Comparison of ENCODE assay signal across 13 mouse cellular contexts in the genomic region with DNA sequence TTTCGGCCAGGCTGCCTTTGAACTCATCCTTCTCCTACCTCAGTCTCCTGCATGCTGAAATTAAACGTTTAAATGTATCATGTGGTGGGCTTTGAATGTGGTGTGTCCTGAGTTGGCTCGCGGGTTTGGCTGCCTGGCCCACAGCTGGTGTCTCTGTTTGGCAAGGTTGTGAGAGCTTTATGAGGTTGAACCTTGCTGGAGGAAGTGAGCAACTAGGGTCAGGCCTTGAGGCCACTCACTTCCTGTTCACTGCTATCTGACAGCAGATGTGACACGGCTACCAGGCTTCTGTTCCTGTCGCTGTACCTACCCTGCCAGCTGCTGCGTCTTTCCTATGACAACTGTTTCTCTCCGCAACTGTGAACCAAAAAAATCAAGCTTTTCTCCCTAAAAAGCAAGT. TPM values are rescaled to one million over a fixed set of nuclear protein-coding genes. Genes with fewer than 3 reads are reported as not detected.
A peak's percentile ranks its signal among the peaks of the same experiment; 100 is the strongest.
DNase-seq lines count a peak whose midpoint lies in the region; ATAC-seq and TF ChIP-seq lines count a peak whose summit lies in the region.
"Had no signal": no experiment of that assay in that cellular context is flagged by ENCODE, and none has a peak within 500 bp of the region (broad histone marks: within the 10 kb centered on the region; RNA-seq: fewer than 3 reads in every experiment).

No protein-coding gene starts in this region.

- H3K27me3 ChIP-seq in kidney, adult 2 months (replicated peaks; ENCODE audit: control insufficient read depth, insufficient read depth, low read length) = no peaks in the 10 kb centered on the region
- H3K27me3 ChIP-seq in kidney, embryonic 16.5 days (ENCODE audit: insufficient read depth, low read length) = peaks cover 2% of the 10 kb centered on the region; the same call in 1 of the 2 replicates
- H3K27me3 ChIP-seq in hindbrain, embryonic 11.5 days (ENCODE audit: control insufficient read depth, insufficient read depth, low read length) = no peaks in the 10 kb centered on the region
- H3K27me3 ChIP-seq: midbrain, embryonic 15.5 days had no signal

- TF ChIP-seq CTCF in kidney, adult 2 months (conservative IDR thresholded peaks at IDR 0.05; ENCODE audit: insufficient read depth, insufficient read length, low read depth, low read length) = no peak

- no peak overlapping the region for H3K4me3 ChIP-seq in kidney, adult 2 months (ENCODE audit: insufficient read depth, low read depth, low read length)
- no peak overlapping the region for H3K4me3 ChIP-seq in kidney, embryonic 16.5 days (ENCODE audit: low read length)
- no peak overlapping the region for H3K4me3 ChIP-seq in hindbrain, embryonic 11.5 days (ENCODE audit: low read depth, low read length)
- H3K4me3 ChIP-seq: midbrain, embryonic 15.5 days had no signal

- no peaks in the 10 kb centered on the region for H3K36me3 ChIP-seq in kidney, adult 2 months (ENCODE audit: control insufficient read depth, insufficient read depth, low read length)
- H3K36me3 ChIP-seq in kidney, embryonic 16.5 days (ENCODE audit: insufficient read depth, low read length) = no peaks in the 10 kb centered on the region
- H3K36me3 ChIP-seq in hindbrain, embryonic 11.5 days (ENCODE audit: control insufficient read depth, insufficient read depth, low read length) = no peaks in the 10 kb centered on the region
- H3K36me3 ChIP-seq: G1E; midbrain, embryonic 15.5 days had no signal

- intact Hi-C loops in left cerebral cortex, postnatal 4 days (cut with DNase I) = no loop called here

- no peaks in the 10 kb centered on the region for H3K9me3 ChIP-seq in kidney, embryonic 16.5 days (ENCODE audit: low read length)
- no peaks in the 10 kb centered on the region for H3K9me3 ChIP-seq in hindbrain, embryonic 11.5 days (ENCODE audit: control insufficient read depth, low read length)
- H3K9me3 ChIP-seq: midbrain, embryonic 15.5 days had no signal

- WGBS in kidney, adult 2 months = 38% methylated on average over 8 of the region's 8 CpGs
- WGBS in kidney, embryonic 16.5 days = 34% methylated on average over 8 of the region's 8 CpGs
- 68% methylated on average over 8 of the region's 8 CpGs for WGBS in hindbrain, embryonic 11.5 days

- H3K27ac ChIP-seq in kidney, adult 2 months (ENCODE audit: insufficient read depth, low read depth, low read length) = no peak overlapping the region
- H3K27ac ChIP-seq in kidney, embryonic 16.5 days (ENCODE audit: low read length) = no peak overlapping the region
- no peak overlapping the region for H3K27ac ChIP-seq in hindbrain, embryonic 11.5 days (ENCODE audit: low read depth, low read length)
- H3K27ac ChIP-seq: midbrain, embryonic 15.5 days had no signal

- no peak overlapping the region for H3K9ac ChIP-seq in kidney, embryonic 16.5 days (replicated peaks; ENCODE audit: low read length)
- H3K9ac ChIP-seq in hindbrain, embryonic 11.5 days (ENCODE audit: low read depth, low read length) = no peak overlapping the region
- H3K9ac ChIP-seq: midbrain, embryonic 15.5 days had no signal

- TF ChIP-seq POLR2A in kidney, adult 2 months (IDR thresholded peaks at IDR 0.05; ENCODE audit: low read depth, low read length) = no peak

- no peaks in the 10 kb centered on the region for H3K4me1 ChIP-seq in kidney, adult 2 months (ENCODE audit: control insufficient read depth, insufficient read depth, low read length)
- 0 out of 2 replicates have a peak, but pooled peaks cover 5% of the 10 kb centered on the region for H3K4me1 ChIP-seq in kidney, embryonic 16.5 days (ENCODE audit: insufficient read depth, low read length)
- H3K4me1 ChIP-seq in hindbrain, embryonic 11.5 days (replicated peaks; ENCODE audit: control insufficient read depth, insufficient read depth, low read length) = no peaks in the 10 kb centered on the region
- H3K4me1 ChIP-seq: midbrain, embryonic 15.5 days had no signal

- no peak overlapping the region for H3K4me2 ChIP-seq in kidney, embryonic 16.5 days (replicated peaks; ENCODE audit: low read depth, low read length)
- H3K4me2 ChIP-seq in hindbrain, embryonic 11.5 days (replicated peaks; ENCODE audit: low read depth, low read length) = no peak overlapping the region
- H3K4me2 ChIP-seq: midbrain, embryonic 15.5 days had no signal

- peak; percentile 19 for DNase-seq in kidney, adult 2 months
- peak; percentile 50 for DNase-seq in c-Kit-positive CD71-negative TER-119-negative erythroid progenitor cells, embryonic 14.5 days (ENCODE audit: low read depth)
- DNase-seq in lung, postnatal 25 days (ENCODE audit: low spot score) = peak; percentile 73
- peak; percentile 57 to 77 for DNase-seq in thymus, adult 18-20 months
- no peak for DNase-seq in right cerebral cortex, postnatal 25 days
- DNase-seq in left cerebral cortex, postnatal 4 days = no peak
- no peak for DNase-seq in hindbrain, embryonic 11.5 days (ENCODE audit: low spot score)
- DNase-seq: cerebellum, adult 2 months; kidney, postnatal 4 days; right cerebral cortex, postnatal 4 days had no signal

- no peak for ATAC-seq in kidney, embryonic 16.5 days (ENCODE audit: low FRiP score, low TSS enrichment)
- ATAC-seq in hindbrain, embryonic 11.5 days (ENCODE audit: low FRiP score) = no peak
- ATAC-seq: midbrain, embryonic 15.5 days had no signal

RNA-seq across cellular contexts. Expression of a gene that starts 12.0 kb away (rescaled TPM):
- polyA plus RNA-seq in kidney, adult 2 months (2012; rRNA removed) = 4.2 and 8.0 TPM in 2 replicates
- polyA plus RNA-seq in kidney, embryonic 16.5 days (2015; fragmentation: Nextera tagmentation; extraction: Ambion mirVana) = 62.4 and 75.7 TPM in 2 replicates
- 100 to 1,000 TPM; 116 to 118 TPM for total RNA-seq in left cerebral cortex, postnatal 4 days (2021)
- polyA plus RNA-seq in hindbrain, embryonic 11.5 days (2014; fragmentation: Nextera tagmentation; extraction: Ambion mirVana) = 133 and 149 TPM in 2 replicates
- polyA plus RNA-seq: G1E had no signal

RNA-seq across cellular contexts. Expression of a gene that starts 44.8 kb away (rescaled TPM):
- polyA plus RNA-seq in kidney, adult 2 months (2012; rRNA removed) = 24.9 and 30.0 TPM in 2 replicates
- 140 and 150 TPM in 2 replicates for polyA plus RNA-seq in kidney, embryonic 16.5 days (2015; fragmentation: Nextera tagmentation; extraction: Ambion mirVana)
- total RNA-seq in left cerebral cortex, postnatal 4 days (2021) = 100 to 1,000 TPM; 114 to 124 TPM
- 209 and 224 TPM in 2 replicates for polyA plus RNA-seq in hindbrain, embryonic 11.5 days (2014; fragmentation: Nextera tagmentation; extraction: Ambion mirVana)

Comparison
In these comparisons a context has a peak if more than half of its experiments do, and no peak if none do; other contexts are left out.
1. DNase-seq: peak in kidney, adult 2 months (single experiment), c-Kit-positive CD71-negative TER-119-negative erythroid progenitor cells, embryonic 14.5 days (single experiment), lung, postnatal 25 days (single experiment) and thymus, adult 18-20 months (2 of 2); none in right cerebral cortex, postnatal 25 days (single experiment), left cerebral cortex, postnatal 4 days (single experiment) and hindbrain, embryonic 11.5 days (single experiment).